Mouse (Mus musculus) liver, postnatal 0 days (tissue): ENCODE data around the gene Decr2. TPM values are rescaled to one million over a fixed set of nuclear protein-coding genes. Genes with fewer than 3 reads are reported as not detected.

ENCODE experiments used
- ATAC-seq: fragments of 200-750 bp; cut with Nextera tagmentation; 2 replicates; pipeline ENCODE4 v1.8.0; 2017; ENCODE audit warnings: mild to moderate bottlenecking, moderate library complexity
- DNase-seq: peaks from one replicate; pipeline ENCODE4 v3.0.0-alpha.2; 2016
- H3K27ac ChIP-seq: fragments of 300-500 bp; sonication (generic); 2 replicates; pipeline ENCODE4 v1.5.1; 2014; ENCODE audit warnings: antibody characterized with exemption, moderate library complexity, mild to moderate bottlenecking, low read depth
- H3K27me3 ChIP-seq: fragments of 300-500 bp; sonication (generic); 2 replicates; pipeline ENCODE4 v1.6.1; 2014; ENCODE audit warnings: low read length, control low read depth, mixed read lengths; ENCODE audit not compliant: insufficient read depth
- H3K36me3 ChIP-seq: fragments of 300-500 bp; sonication (generic); replicated peaks from 2 replicates; pipeline ENCODE4 v1.6.1; 2014; ENCODE audit warnings: mild to moderate bottlenecking, control low read depth, low read length, moderate library complexity, mixed read lengths; ENCODE audit not compliant: insufficient read depth
- H3K4me1 ChIP-seq: fragments of 300-500 bp; sonication (generic); 2 replicates; pipeline ENCODE4 v1.6.1; 2014; ENCODE audit warnings: antibody characterized with exemption, mild to moderate bottlenecking, control low read depth; ENCODE audit not compliant: insufficient read depth
- H3K4me2 ChIP-seq: fragments of 300-500 bp; sonication (generic); 2 replicates; pipeline ENCODE4 v1.6.1; 2014; ENCODE audit warnings: low read depth, mild to moderate bottlenecking, low read length, moderate library complexity, mixed read lengths
- H3K4me3 ChIP-seq: fragments of 300-500 bp; sonication (generic); 2 replicates; pipeline ENCODE4 v1.5.1; 2014; ENCODE audit warnings: low read depth, low read length
- H3K9ac ChIP-seq: fragments of 300-500 bp; sonication (generic); replicated peaks from 2 replicates; pipeline ENCODE4 v1.6.1; 2014; ENCODE audit warnings: mild to moderate bottlenecking, moderate library complexity
- H3K9me3 ChIP-seq: fragments of 300-500 bp; sonication (generic); 2 replicates; pipeline ENCODE4 v1.6.1; 2016; ENCODE audit warnings: mild to moderate bottlenecking, control low read depth, low read length, mixed read lengths
- CTCF ChIP-seq: sonication (generic); IDR thresholded peaks from 2 replicates; pipeline ENCODE4 v1.5.1; 2016; ENCODE audit warnings: antibody characterized with exemption, low read depth
- EP300 ChIP-seq: IDR thresholded peaks from 2 replicates; pipeline ENCODE4 v1.6.1; 2016; ENCODE audit warnings: antibody characterized with exemption, low read depth, mild to moderate bottlenecking
- WGBS: fragments of 180-500 bp; shearing (Covaris S2); extraction: QIAGEN DNeasy Blood & Tissue Kit; methylation state at CpG from one replicate; pipeline ENCODE4 v1.1.7; 2014; ENCODE audit not compliant: insufficient replicate concordance; 5-methylcytosine and 5-hydroxymethylcytosine counted together
- polyA plus RNA-seq: library from polyadenylated mRNA; unstranded; fragments of >200 nt; fragmentation: Nextera tagmentation; extraction: Ambion mirVana; gene quantifications from 2 replicates; pipeline ENCODE4 v1.2.1, GENCODE M21; 2015

Gene Decr2
- polyA plus RNA-seq, result 142 and 151 TPM in 2 replicates

- peaks cover 5% of the 10 kb centered on the region; the same call in 1 of the 2 replicates for H3K36me3 ChIP-seq
- H3K4me3 ChIP-seq, result peak within 1 kb of the TSS; percentile 57
- peak within 1 kb of the TSS; percentile 76 for H3K27ac ChIP-seq
- ATAC-seq, result peak; percentile 91
- peak within 1 kb of the TSS; percentile 56 for H3K9ac ChIP-seq
- no peaks in the 10 kb centered on the region for H3K9me3 ChIP-seq
- no peaks in the 10 kb centered on the region for H3K27me3 ChIP-seq
- 2% methylated on average over 32 of the region's 32 CpGs for WGBS
- DNase-seq, result peak; percentile 87
- no peak for TF ChIP-seq EP300
- TF ChIP-seq CTCF, result peak; percentile 89
- peak within 1 kb of the TSS; percentile 85 for H3K4me2 ChIP-seq
- peaks cover 8% of the 10 kb centered on the region for H3K4me1 ChIP-seq
These were observed at the start of gene Decr2 for GRCm38 (mm10) chr17:26089905-26090632. TSS of gene Decr2 (minus strand) at chr17:26090337.

GRCm38 (mm10) chr17:26138901-26139381 lies 48.8 kb upstream of the Decr2 start:
- Histone ChIP-seq H3K27ac (peak overlapping the region; percentile 93), H3K9ac (peak overlapping the region; percentile 96), H3K4me1 (peaks cover 8% of the 10 kb centered on the region; the same call in 1 of the 2 replicates), H3K4me3 (peak overlapping the region; percentile 83), H3K9me3 (no peaks in the 10 kb centered on the region), H3K4me2 (peak overlapping the region; percentile 96), H3K27me3 (no peaks in the 10 kb centered on the region), H3K36me3 (peaks cover 14% of the 10 kb centered on the region)
- no peak for DNase-seq
- no peak for TF ChIP-seq EP300
- no peak for TF ChIP-seq CTCF
- ATAC-seq, result peak; percentile 70
- WGBS, result 2% methylated on average over 33 of the region's 58 CpGs

- peak within 1 kb of the TSS; percentile 83 for H3K4me3 ChIP-seq
- ATAC-seq, result peak; percentile 98
- 2% methylated on average over 38 of the region's 42 CpGs for whole genome bisulfite sequencing
- peak within 1 kb of the TSS; percentile 96 for H3K4me2 ChIP-seq
- H3K27ac ChIP-seq, result peak within 1 kb of the TSS; percentile 93
- H3K27me3 ChIP-seq, result no peaks in the 10 kb centered on the region
- no peaks in the 10 kb centered on the region for H3K9me3 ChIP-seq
- H3K4me1 ChIP-seq, result peaks cover 8% of the 10 kb centered on the region; the same call in 1 of the 2 replicates
- TF ChIP-seq EP300 (no peak), CTCF (peak; percentile 71)
- peak; percentile 97 for DNase-seq
- H3K36me3 ChIP-seq, result peaks cover 9% of the 10 kb centered on the region
- peak within 1 kb of the TSS; percentile 96 for H3K9ac ChIP-seq
These were observed 48.2 kb upstream of the Decr2 start, which contains the start of gene Axin1 for GRCm38 (mm10) chr17:26138239-26138836. TSS of gene Axin1 (plus strand) at chr17:26138688.

GRCm38 (mm10) chr17:26137751-26138130 lies 47.6 kb upstream of the Decr2 start:
- TF ChIP-seq EP300 (no peak), CTCF (no peak)
- Histone ChIP-seq H3K9ac (peak overlapping the region; percentile 96; the same call in 1 of the 2 replicates), H3K4me1 (peaks cover 8% of the 10 kb centered on the region; the same call in 1 of the 2 replicates), H3K36me3 (peaks cover 3% of the 10 kb centered on the region; the same call in 1 of the 2 replicates), H3K4me2 (peak overlapping the region; percentile 96), H3K27ac (peak overlapping the region; percentile 93; the same call in 1 of the 2 replicates), H3K9me3 (no peaks in the 10 kb centered on the region), H3K27me3 (no peaks in the 10 kb centered on the region), H3K4me3 (peak overlapping the region; percentile 83)
- no peak for ATAC-seq
- DNase-seq, result no peak
- WGBS, result 69% methylated on average over 2 of the region's 2 CpGs

GRCm38 (mm10) chr17:26137106-26137750 lies 47.1 kb upstream of the Decr2 start:
- H3K27ac ChIP-seq, result no peak overlapping the region
- no peak overlapping the region for H3K4me2 ChIP-seq
- H3K27me3 ChIP-seq, result no peaks in the 10 kb centered on the region
- H3K4me1 ChIP-seq, result peaks cover 8% of the 10 kb centered on the region; the same call in 1 of the 2 replicates
- ATAC-seq (no peak), DNase-seq (no peak)
- TF ChIP-seq EP300, result no peak
- no peak for TF ChIP-seq CTCF
- no peaks in the 10 kb centered on the region for H3K9me3 ChIP-seq
- no peak overlapping the region for H3K9ac ChIP-seq
- no peaks in the 10 kb centered on the region for H3K36me3 ChIP-seq
- H3K4me3 ChIP-seq, result no peak overlapping the region
- 79% methylated on average over 11 of the region's 11 CpGs for WGBS
